Mouse (Mus musculus): ENCODE measurements around the gene Gm3336. TPM values are rescaled to one million over a fixed set of nuclear protein-coding genes. Genes with fewer than 3 reads are reported as not detected.

Gene Gm3336
- polyA plus RNA-seq, 1 experiment from 2014 or later: 0.88 TPM

DNA sequence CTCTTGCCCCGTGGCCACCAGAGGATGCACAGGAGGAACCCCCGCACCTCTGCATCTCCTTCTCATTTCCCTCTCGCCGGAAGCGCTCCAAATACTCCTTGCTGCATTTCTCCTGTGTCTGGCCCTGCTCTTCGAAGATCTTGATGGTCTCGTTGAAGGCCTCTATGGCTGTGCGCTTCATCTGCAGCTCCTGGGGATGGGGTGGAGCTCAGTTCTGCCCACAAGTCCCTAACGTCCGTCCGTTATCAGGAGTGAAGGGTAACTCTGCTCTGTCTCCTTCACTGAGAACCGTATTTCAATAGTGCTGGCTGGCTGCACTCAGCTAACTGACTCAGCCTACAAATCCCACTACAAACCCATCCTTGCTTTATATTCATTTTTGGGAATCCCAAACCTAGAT is 51.5 kb downstream of the Gm3336 start:
- Histone ChIP-seq H3K4me3 (ENCODE audit: low read depth, low read length) (no peak overlapping the region), H3K27me3 (replicated peaks; ENCODE audit: control insufficient read depth, insufficient read depth, low read length) (no peaks in the 10 kb centered on the region), H3K9ac (ENCODE audit: low read length) (no peak overlapping the region), H3K36me3 (ENCODE audit: control insufficient read depth, insufficient read depth, low read length) (peaks cover 63% of the 10 kb centered on the region), H3K27ac (ENCODE audit: low read depth) (no peak overlapping the region), H3K9me3 (ENCODE audit: control insufficient read depth, low read length) (no peaks in the 10 kb centered on the region), H3K4me2 (ENCODE audit: low read length) (no peak overlapping the region), H3K4me1 (replicated peaks; ENCODE audit: control insufficient read depth, insufficient read depth, low read length) (peaks cover 28% of the 10 kb centered on the region)
- 66% methylated on average over 12 of the region's 12 CpGs for WGBS
- no peak for ATAC-seq (replicated peaks; ENCODE audit: low FRiP score, low TSS enrichment, low read depth)
- no peak for DNase-seq (ENCODE audit: low spot score)

DNA sequence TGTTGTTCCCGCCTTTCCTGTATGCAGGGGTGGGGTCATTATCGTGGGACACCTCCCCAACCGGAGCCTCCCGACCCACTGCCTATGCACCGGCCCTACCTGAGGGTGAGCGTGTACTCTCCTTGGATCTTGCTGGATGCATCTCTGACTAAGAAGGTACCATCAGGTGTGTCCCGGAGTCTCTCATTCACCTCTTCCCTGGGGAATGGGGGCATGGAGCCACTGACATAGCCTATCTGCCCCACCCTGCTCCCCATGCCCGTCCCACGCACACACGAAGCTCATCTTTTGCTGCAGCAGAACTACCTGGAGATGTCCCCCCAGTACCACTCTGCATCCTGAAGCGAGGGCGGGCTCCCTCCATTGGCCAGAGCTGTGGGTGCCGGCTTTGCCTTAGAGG is 52.4 kb downstream of the Gm3336 start:
- peaks cover 65% of the 10 kb centered on the region for H3K36me3 ChIP-seq (ENCODE audit: control insufficient read depth, insufficient read depth, low read length)
- H3K9ac ChIP-seq (ENCODE audit: low read length): no peak overlapping the region
- peaks cover 29% of the 10 kb centered on the region for H3K4me1 ChIP-seq (replicated peaks; ENCODE audit: control insufficient read depth, insufficient read depth, low read length)
- no peaks in the 10 kb centered on the region for H3K27me3 ChIP-seq (replicated peaks; ENCODE audit: control insufficient read depth, insufficient read depth, low read length)
- DNase-seq (ENCODE audit: low spot score): no peak
- no peak overlapping the region for H3K4me3 ChIP-seq (ENCODE audit: low read depth, low read length)
- no peak for ATAC-seq (replicated peaks; ENCODE audit: low FRiP score, low TSS enrichment, low read depth)
- no peaks in the 10 kb centered on the region for H3K9me3 ChIP-seq (ENCODE audit: control insufficient read depth, low read length)
- H3K4me2 ChIP-seq (ENCODE audit: low read length): no peak overlapping the region
- WGBS: 92% methylated on average over 13 of the region's 13 CpGs
- H3K27ac ChIP-seq (ENCODE audit: low read depth): no peak overlapping the region

DNA sequence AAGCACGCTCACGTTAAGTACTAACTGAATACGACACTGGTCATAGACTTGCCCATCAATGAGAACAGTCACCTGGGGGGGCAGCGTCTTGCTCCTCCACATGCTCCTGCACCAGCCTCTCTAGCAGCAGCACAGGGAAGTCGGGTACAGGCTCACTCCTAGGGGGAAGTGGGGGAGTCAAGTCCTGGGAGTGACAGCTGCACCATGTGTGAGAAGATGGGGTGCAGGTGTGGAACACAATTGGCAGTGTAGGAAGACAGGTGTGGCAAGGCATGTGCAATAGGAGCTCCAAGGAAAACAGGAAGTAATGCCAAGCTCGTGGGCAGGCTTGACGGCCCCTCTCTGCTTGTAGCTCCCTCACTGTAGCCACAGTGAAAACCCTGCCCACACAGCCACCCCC is 52.9 kb downstream of the Gm3336 start:
- Histone ChIP-seq H3K9ac (ENCODE audit: low read length) (no peak overlapping the region), H3K27me3 (replicated peaks; ENCODE audit: control insufficient read depth, insufficient read depth, low read length) (no peaks in the 10 kb centered on the region), H3K9me3 (ENCODE audit: control insufficient read depth, low read length) (no peaks in the 10 kb centered on the region), H3K4me1 (replicated peaks; ENCODE audit: control insufficient read depth, insufficient read depth, low read length) (peaks cover 28% of the 10 kb centered on the region), H3K4me2 (ENCODE audit: low read length) (no peak overlapping the region), H3K36me3 (ENCODE audit: control insufficient read depth, insufficient read depth, low read length) (peaks cover 65% of the 10 kb centered on the region), H3K4me3 (ENCODE audit: low read depth, low read length) (no peak overlapping the region), H3K27ac (ENCODE audit: low read depth) (no peak overlapping the region)
- no peak for ATAC-seq (replicated peaks; ENCODE audit: low FRiP score, low TSS enrichment, low read depth)
- WGBS: 85% methylated on average over 7 of the region's 7 CpGs
- no peak for DNase-seq (ENCODE audit: low spot score)

DNA sequence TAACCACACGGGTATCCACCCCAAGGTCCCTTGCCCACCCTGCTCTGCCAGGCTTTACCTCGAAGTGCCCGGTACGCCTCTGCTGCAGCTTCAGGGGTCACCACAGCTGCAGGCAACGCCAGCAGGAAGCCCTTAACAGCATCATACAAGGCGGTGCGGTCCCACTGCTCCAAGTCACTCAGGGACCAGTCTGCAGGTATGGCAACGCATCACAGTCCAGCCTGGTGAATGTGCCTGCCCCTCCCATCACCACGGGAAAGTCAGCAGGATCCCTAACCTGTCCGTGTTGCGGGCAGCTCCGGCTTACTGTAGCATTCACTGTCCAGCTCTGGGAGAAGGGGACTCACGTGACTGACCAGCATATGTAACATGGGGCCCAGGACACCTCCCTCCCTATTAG is 53.7 kb downstream of the Gm3336 start:
- WGBS: 92% methylated on average over 13 of the region's 13 CpGs
- Histone ChIP-seq H3K9ac (ENCODE audit: low read length) (no peak overlapping the region), H3K4me2 (ENCODE audit: low read length) (no peak overlapping the region)

More for the DNA sequence above, 53.7 kb downstream of the Gm3336 start:
- Histone ChIP-seq H3K27me3 (replicated peaks; ENCODE audit: control insufficient read depth, insufficient read depth, low read length) (no peaks in the 10 kb centered on the region), H3K9me3 (ENCODE audit: control insufficient read depth, low read length) (no peaks in the 10 kb centered on the region), H3K4me1 (replicated peaks; ENCODE audit: control insufficient read depth, insufficient read depth, low read length) (peaks cover 22% of the 10 kb centered on the region), H3K36me3 (ENCODE audit: control insufficient read depth, insufficient read depth, low read length) (peaks cover 65% of the 10 kb centered on the region), H3K27ac (ENCODE audit: low read depth) (no peak overlapping the region), H3K4me3 (ENCODE audit: low read depth, low read length) (no peak overlapping the region)
- DNase-seq (ENCODE audit: low spot score) (no peak), ATAC-seq (replicated peaks; ENCODE audit: low FRiP score, low TSS enrichment, low read depth) (no peak)

Other genes with a start within 250 kb of the Gm3336 start
- gene Klhl26, start 241.6 kb upstream of the Gm3336 start, polyA plus RNA-seq (2014; fragmentation: Nextera tagmentation; extraction: Ambion mirVana): 19.5 and 21.2 TPM in 2 replicates
- gene Tmem59l, start 231.2 kb upstream of the Gm3336 start, polyA plus RNA-seq (2014; fragmentation: Nextera tagmentation; extraction: Ambion mirVana): 3.7 and 5.1 TPM in 2 replicates
- gene Crlf1, start 225.4 kb upstream of the Gm3336 start, polyA plus RNA-seq (2014; fragmentation: Nextera tagmentation; extraction: Ambion mirVana): 1.4 and 1.9 TPM in 2 replicates
- gene Rex1bd, start 211.8 kb upstream of the Gm3336 start, polyA plus RNA-seq (2014; fragmentation: Nextera tagmentation; extraction: Ambion mirVana): 130 and 136 TPM in 2 replicates
- gene Uba52, start 207.7 kb upstream of the Gm3336 start, polyA plus RNA-seq (2014; fragmentation: Nextera tagmentation; extraction: Ambion mirVana): 1,195 and 1,247 TPM in 2 replicates
- 271 and 278 TPM in 2 replicates for gene Fkbp8, start 190.8 kb upstream of the Gm3336 start, polyA plus RNA-seq (2014; fragmentation: Nextera tagmentation; extraction: Ambion mirVana)
- gene Kxd1, start 190.6 kb upstream of the Gm3336 start, polyA plus RNA-seq (2014; fragmentation: Nextera tagmentation; extraction: Ambion mirVana): 71.1 and 77.6 TPM in 2 replicates
- 16.6 and 18.5 TPM in 2 replicates for gene Ell, start 179.1 kb upstream of the Gm3336 start, polyA plus RNA-seq (2014; fragmentation: Nextera tagmentation; extraction: Ambion mirVana)
- 86.8 and 106 TPM in 2 replicates for gene Isyna1, start 124.2 kb upstream of the Gm3336 start, polyA plus RNA-seq (2014; fragmentation: Nextera tagmentation; extraction: Ambion mirVana)
- gene Ssbp4, start 109.7 kb upstream of the Gm3336 start, polyA plus RNA-seq (2014; fragmentation: Nextera tagmentation; extraction: Ambion mirVana): 124 and 125 TPM in 2 replicates
- 1.2 and 2.0 TPM in 2 replicates for gene Lrrc25, start 102.4 kb upstream of the Gm3336 start, polyA plus RNA-seq (2014; fragmentation: Nextera tagmentation; extraction: Ambion mirVana)
- 0.55 and 1.1 TPM in 2 replicates for gene Gdf15, start 86.1 kb upstream of the Gm3336 start, polyA plus RNA-seq (2014; fragmentation: Nextera tagmentation; extraction: Ambion mirVana)
- gene Pgpep1, start 58.2 kb upstream of the Gm3336 start, polyA plus RNA-seq (2014; fragmentation: Nextera tagmentation; extraction: Ambion mirVana): 65.5 and 65.9 TPM in 2 replicates
- 290 and 307 TPM in 2 replicates for gene Lsm4, start 45.3 kb upstream of the Gm3336 start, polyA plus RNA-seq (2014; fragmentation: Nextera tagmentation; extraction: Ambion mirVana)
- 94.0 and 114 TPM in 2 replicates for gene Jund, start 19.6 kb upstream of the Gm3336 start, polyA plus RNA-seq (2014; fragmentation: Nextera tagmentation; extraction: Ambion mirVana)
- gene Iqcn, start 15.1 kb upstream of the Gm3336 start, polyA plus RNA-seq (2014; fragmentation: Nextera tagmentation; extraction: Ambion mirVana): 0.05 TPM in 2 replicates
- gene Pde4c, start 5.2 kb downstream of the Gm3336 start, polyA plus RNA-seq (2014; fragmentation: Nextera tagmentation; extraction: Ambion mirVana): 0.39 and 0.42 TPM in 2 replicates
- 27.7 and 28.6 TPM in 2 replicates for gene Rab3a, start 36.1 kb downstream of the Gm3336 start, polyA plus RNA-seq (2014; fragmentation: Nextera tagmentation; extraction: Ambion mirVana)
- gene Mpv17l2, start 42.4 kb downstream of the Gm3336 start, polyA plus RNA-seq (2014; fragmentation: Nextera tagmentation; extraction: Ambion mirVana): 58.6 and 59.9 TPM in 2 replicates
- 40.7 and 47.3 TPM in 2 replicates for gene Pik3r2, start 58.2 kb downstream of the Gm3336 start, polyA plus RNA-seq (2014; fragmentation: Nextera tagmentation; extraction: Ambion mirVana)
- 13.1 and 16.7 TPM in 2 replicates for gene Mast3, start 86.5 kb downstream of the Gm3336 start, polyA plus RNA-seq (2014; fragmentation: Nextera tagmentation; extraction: Ambion mirVana)
- gene Il12rb1, start 89.9 kb downstream of the Gm3336 start, polyA plus RNA-seq (2014; fragmentation: Nextera tagmentation; extraction: Ambion mirVana): 0.24 and 0.35 TPM in 2 replicates
- 7.3 and 7.9 TPM in 2 replicates for gene Arrdc2, start 121.2 kb downstream of the Gm3336 start, polyA plus RNA-seq (2014; fragmentation: Nextera tagmentation; extraction: Ambion mirVana)
- 1.6 and 2.1 TPM in 2 replicates for gene Kcnn1, start 144.7 kb downstream of the Gm3336 start, polyA plus RNA-seq (2014; fragmentation: Nextera tagmentation; extraction: Ambion mirVana)
- 97.3 and 105 TPM in 2 replicates for gene Ccdc124, start 155.4 kb downstream of the Gm3336 start, polyA plus RNA-seq (2014; fragmentation: Nextera tagmentation; extraction: Ambion mirVana)
- gene Slc5a5, start 174.2 kb downstream of the Gm3336 start, polyA plus RNA-seq (2014; fragmentation: Nextera tagmentation; extraction: Ambion mirVana): 0.32 and 0.45 TPM in 2 replicates
- 6,009 and 6,086 TPM in 2 replicates for gene Rpl18a, start 178.9 kb downstream of the Gm3336 start, polyA plus RNA-seq (2014; fragmentation: Nextera tagmentation; extraction: Ambion mirVana)
- 43.8 and 44.7 TPM in 2 replicates for gene Map1s, start 187.4 kb downstream of the Gm3336 start, polyA plus RNA-seq (2014; fragmentation: Nextera tagmentation; extraction: Ambion mirVana)